Mouse (Mus musculus): ENCODE results near the gene Ablim1.

The Ablim1 gene

DNA sequence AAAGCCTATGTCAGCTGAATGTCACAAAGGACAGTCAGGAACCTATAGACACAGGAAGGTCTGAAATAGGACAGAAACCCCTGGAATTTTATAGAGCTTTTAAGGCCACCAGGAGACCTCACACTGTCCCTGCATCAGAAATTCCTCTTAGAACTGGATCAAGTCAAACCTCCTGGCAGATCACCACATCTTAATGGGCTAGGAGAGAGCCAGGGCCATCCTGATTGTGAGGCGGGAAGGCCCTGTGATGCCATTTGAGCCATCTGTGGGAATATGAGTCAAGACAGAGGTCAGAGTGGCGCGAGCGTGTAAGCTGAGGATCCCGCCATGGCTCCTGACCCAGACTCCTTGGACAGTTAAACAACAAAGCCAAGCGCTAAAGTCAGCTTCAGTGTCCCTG lies 133.4 kb downstream of the Ablim1 start:
- no peak for DNase-seq

DNA sequence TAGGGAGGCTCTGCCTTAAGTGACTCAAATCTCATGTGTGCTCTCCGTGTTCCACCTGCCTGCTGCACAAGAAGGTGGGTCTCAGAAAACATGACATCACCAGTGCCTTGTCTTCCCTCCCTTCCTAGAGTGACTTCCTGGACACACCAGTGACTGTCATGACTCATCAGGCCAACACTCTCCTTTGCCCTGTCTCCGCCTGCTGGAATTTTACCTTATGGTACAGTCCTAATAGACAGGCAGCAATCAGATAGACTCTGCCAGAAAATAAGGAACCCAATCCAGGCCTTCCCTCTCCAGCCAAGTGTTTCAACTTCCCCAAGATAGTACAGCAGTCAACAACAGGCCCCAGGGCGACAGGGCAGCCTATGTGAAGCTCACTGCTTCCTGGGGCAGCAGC lies 133.8 kb downstream of the Ablim1 start:
- DNase-seq: no peak

DNA sequence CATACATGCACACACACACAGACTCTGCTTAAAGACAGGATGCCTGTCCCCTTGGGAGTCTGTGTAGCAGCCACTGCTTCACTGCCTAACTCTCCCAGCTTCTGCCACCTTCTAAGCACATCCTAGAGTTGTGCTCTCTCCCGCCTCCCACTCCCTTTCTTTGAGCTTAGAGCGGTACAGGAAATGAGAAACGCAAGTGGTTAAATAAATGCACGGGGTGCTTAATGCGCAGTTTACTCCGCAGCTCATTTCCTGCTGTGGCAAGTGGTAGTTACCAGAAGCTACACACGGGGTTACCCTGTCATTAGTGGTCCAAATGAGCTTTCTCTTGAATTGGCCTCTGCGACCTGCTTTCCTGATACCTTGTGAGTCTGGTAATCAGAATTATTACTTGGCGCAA lies 134.4 kb downstream of the Ablim1 start:
- no peak for DNase-seq

DNA sequence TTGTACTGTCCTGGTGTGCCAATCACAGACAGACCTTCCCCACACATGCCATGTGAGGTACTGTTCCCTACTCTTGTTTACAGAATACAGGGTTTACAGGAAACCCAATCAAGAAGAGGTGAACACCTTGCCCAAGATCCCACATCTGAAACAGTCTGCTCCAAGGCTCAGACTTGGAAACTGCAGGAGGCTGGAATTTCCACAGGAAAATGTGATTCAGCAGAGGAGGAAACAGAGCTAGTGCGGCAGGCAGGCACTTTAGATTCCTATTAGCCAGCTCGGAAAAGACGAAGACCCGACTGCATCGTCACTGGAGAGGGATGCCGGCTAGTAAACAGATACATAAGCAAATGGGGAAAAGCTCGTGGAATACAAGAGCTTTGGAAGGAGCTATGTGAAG lies 135.4 kb downstream of the Ablim1 start:
- no peak for DNase-seq

DNA sequence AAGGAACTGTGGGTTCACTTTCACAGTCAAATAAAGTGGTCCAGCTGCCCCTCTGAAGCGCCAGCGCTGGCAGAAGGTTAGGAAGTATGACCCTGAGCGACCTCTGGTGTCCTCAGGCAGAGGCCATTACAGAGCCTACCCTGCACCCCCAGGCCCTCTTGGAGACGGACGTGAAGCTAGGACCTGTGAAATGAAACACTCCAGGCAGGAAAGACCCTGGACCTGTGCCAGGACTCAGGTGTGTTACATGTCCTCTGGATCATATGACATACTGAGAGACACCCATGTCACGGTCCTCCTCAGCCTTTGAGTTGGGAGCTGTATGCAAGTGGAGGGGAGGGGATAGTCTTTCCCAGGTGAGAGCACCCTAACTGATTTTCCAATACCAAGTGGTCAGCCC lies 137.4 kb downstream of the Ablim1 start:
- peak in 1 of 2 experiments; percentile 46 for DNase-seq

DNA sequence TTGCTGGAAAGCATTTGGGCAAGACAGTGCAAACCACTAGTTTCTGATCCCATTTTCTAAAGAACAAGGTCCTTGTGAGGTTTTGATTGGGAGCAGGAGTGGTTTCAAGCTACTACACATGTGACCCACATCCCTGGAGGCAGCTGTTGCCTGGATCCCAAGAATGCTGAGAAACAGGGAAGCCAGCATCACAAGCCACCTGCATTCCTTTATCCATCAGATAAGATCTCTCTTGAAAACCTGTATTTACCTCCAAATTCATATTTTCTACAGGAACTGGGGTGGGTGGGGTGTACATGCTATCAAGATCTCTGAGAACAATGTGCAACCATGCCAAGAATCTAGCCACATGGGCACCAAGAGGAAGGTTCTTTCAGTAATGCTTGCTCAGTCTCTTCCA lies 139.6 kb downstream of the Ablim1 start:
- DNase-seq: no peak

DNA sequence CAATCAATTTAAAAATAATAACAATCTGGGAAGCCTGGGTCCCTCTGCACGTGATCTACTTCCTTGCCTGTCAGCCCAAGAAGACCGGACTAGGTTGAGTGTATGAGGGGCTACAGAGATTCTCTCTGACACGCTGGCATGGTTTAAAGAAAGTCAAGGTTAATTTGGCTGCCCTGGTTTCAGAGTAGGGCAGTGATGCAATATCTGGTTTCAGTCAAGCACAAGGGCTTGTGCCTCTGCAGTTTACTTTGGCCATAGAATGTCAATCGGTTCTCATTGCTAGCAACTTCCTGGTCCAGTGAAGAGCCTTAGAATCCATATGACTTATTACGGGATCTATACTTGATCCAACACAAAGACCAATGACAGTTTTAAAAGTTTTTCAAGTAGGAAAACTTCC lies 140.2 kb downstream of the Ablim1 start:
- DNase-seq: peak; percentile 35 to 54

DNA sequence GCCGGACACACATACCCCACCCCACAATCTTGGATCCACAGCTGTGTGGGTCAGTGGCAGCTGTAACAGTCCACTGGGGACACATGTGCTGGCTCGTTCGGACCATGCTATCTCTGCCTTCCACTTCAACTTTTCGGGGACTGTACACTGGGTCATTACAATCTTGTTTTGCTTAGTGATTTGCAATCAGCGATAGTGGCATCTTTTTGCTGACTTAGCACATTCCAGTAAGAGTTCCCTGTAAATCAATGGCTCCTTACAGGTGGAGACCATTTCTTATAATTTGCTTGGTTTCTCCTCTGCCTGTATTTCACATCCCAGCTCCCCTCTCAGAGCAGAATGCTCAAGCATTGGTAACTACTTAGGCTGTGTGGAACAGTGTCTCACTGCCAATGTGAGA lies 140.7 kb downstream of the Ablim1 start:
- no peak for DNase-seq

DNA sequence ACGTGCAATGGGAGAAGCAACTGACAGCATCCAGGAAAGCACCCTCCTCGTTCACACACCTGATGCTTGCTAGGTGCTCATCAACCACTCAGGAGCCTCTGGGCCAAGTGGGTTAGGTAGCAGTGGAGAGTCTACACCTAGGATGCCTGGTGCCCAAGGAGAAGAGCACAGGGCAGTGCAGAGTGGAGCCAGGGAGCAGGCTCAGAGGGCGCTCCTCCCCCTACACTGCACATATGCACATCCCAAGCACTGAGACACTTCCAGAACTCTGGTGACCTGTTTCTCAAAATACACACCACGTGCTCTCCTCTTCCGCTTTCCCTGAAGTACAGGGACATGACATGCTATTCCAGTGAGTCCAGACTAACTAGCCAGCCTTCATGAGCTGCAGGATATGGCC lies 142.4 kb downstream of the Ablim1 start:
- DNase-seq: no peak

DNA sequence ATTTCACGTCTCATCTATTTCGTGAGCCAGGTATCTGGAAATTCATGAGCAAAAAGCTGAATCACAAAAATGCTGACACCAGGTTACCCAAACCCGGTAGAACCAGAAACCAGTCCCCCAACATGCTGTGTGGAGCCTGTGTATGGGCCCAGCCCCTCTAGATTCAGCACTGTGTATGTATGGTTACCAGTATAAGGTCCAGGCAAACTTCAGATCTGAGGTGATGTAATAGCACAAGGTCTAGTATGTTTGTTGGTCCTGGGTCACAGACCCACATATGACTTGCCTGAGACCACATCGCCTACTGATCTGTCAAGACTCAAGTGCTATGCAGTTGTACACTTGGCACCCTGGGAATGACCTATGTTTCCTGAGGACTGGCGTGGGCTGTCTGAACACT lies 143.8 kb downstream of the Ablim1 start:
- no peak for DNase-seq

DNA sequence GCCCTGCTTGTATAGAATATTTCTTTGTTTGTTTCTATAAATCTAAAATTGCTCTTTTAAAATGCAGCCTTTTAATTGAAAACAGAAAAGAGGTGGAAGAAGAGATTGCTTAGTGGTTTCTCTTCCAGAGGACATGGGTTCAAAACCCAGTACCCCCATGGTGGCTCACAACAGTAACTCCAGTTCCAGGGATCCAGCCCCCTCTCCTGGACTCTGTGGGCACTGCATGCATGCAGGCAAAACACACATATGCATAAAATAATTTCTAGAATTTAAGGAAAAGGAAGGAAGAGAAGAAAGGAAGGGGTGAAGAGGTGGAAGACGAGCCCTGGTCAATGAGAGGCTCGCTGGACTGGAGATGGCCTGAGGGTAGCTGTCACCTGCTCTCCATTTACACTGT lies 145.2 kb downstream of the Ablim1 start:
- DNase-seq: no peak

DNA sequence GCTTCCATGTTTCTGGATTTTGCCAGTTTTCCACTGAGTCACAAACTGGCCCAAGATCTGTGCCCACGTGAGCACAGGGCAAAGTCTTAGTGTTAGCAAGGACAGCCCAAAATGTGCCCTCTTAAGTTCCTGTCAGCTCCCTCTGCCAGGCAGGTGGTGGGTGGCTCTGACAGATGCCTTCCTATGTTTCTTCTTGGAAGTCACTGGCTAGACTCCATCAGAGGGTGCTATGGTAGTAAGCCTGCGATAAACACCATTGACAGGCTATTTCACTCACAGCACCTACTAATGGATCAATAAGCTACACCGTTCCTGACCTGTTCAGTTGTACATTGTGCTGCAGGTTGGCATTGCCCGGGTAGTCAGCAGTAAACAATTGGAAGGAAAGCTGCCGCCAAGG lies 147.0 kb downstream of the Ablim1 start:
- DNase-seq: no peak

DNA sequence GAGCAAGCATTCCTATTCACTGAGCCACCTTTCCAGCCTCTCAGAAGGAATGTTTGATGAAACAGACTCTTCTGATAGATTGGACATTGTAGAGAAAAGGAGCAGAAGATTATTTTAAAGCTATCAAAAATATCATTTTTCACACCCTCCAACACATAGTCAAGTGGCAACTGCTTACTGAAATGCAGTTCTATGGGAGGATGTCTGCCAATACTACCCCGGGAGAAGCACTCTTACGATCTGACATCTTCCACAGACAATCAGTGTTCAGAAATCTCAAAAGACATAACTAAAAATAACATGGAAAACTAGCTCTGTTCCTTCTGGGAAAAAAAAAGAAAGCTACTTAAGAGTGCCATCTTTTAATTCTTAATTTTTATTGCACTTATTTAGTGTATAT lies 149.8 kb downstream of the Ablim1 start:
- DNase-seq: no peak

DNA sequence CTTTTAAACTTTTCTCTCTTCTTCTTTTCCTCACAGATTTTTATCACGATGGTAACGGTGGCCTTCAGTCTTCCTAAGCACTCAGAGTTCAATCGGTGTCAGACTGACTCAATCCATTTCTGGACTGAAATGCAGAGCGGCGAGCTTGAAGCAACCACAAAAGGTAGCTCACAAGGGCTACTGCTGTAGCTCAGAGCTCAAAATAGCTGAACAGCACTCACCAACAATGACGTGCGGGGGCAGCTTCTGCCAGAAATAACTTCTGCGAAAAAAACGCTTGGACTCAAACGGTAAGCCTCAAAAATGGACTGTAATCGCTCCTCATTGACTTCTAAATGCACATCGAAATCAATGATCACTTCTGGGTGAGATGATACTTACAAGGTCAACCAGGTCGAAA lies 151.4 kb downstream of the Ablim1 start:
- no peak for DNase-seq

DNA sequence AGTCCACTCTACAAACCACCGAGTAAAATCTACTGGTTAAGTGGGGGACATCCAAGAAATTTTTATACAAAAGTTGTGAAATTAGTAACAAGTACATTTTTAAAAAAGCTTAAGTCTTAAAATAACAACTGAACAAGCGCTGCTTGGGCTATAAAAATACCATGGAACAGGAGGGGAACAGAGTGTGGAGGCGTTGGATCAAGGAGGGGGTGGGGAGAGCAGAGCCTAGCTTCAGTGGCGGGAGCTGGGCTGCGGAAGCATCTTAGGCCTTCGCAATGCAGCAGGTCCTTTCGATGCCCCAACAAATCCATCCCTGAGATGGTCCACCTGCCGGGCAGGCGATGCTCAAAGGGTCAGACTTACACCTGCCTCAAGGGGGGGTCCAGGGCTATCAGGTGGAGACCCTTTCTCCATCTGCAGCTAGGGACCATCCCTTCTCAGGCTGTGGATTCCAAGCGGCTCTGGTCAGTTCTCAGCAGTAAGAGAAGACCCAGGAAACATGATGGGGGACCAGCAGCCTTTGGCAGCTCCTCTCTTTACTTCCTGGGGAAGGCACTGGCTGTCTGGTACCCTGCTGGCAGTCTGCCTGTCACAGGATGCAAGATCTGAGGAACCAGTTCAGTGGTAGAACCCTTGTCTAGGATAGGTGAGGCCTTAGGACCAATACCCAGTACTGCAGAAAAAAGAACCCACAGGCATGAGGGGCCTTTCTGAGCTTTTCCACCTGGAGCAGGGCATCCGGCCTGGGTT lies 152.6 kb downstream of the Ablim1 start:
- no peak for DNase-seq

DNA sequence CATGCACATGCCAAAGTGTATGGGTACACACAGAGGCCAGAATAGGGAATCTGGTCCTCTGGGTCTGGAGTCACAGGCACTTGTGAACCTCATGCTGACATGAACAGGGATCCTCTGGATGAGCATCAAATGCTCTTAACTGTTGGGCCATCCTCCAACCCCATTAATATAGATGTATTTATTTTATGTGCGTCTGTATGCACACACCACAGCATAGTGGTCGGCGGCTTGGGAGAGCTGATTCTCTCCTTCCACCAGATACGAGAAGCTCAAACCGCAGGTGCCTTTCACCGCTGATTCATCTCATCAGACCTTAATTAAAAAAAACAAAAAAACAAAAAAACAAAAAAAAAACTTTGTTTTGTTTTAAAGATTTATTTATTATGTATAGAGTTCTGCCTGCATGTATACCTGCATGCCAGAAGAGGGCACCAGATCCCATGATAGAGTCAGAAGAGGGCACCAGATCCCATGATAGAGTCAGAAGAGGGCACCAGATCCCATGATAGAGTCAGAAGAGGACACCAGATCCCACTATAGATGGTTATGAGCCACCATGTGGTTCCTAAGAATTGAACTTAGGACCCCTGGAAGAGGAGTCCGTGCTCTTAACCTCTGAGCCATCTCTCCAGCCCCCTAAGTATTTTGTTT lies 153.6 kb downstream of the Ablim1 start:
- peak; percentile 54 to 71 for DNase-seq

DNA sequence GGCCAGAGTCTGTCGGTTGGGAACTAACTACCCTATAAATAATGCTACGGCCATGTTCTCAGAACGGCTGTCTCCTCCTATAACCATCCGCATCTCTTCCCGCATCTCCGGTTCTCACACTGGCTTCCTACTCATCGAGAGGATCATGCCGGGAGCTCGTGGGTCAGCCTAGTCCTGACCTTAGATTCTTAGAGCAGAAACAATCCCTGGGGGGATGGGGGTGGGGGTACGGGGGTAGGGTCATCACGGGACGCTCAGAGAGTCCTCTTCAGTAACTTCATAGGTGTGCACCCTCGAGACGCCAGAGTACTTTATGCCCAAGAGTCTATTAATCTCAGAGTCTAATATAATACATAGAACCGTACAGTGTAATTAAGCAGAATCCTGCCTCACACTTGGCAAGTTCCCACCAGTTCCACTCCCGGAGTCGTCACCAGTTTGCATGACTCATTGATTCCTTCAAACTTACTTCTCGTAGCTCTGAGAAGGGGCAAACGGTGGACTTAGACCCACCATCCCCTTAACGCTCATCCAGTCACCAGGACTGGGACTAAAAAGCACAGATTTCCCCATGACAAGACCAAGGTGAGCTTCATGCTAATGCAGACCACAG lies 156.9 kb downstream of the Ablim1 start:
- DNase-seq: no peak

DNA sequence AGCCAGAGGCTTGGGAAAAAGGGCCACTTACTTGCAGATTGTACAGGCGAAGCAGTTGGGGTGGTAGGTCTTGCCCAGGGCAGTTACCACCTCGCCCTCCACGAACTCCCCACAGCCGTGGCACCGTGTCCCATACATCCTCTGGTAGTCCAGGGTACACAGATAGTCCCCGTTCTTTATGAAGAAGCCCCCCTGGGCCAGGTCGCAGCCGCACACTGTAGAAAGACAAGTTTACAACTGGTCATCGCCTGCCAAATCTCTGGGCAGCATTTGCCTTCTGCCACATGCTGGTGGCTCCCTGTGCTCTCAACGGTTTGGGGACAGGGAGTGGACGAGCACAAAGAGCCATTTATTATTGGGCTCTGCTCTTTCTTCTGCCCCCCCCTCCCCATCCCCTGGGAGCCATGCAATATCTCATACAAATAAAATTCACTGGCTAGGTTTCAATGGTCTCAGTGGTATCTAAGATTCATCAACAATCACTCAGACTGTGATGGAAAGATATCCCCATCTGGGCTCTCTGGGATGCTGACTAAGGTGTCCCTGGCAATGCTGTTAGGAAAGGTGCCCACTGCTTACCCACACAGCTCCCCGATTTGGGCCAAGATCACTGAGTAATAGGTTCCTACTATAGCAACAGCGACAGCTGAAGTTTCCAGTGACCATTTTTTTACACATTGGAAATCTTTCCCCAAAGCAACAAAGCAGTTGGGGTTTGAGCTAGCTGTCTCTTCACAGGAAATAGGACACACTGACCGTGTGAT lies 159.4 kb downstream of the Ablim1 start:
- no peak for DNase-seq

DNA sequence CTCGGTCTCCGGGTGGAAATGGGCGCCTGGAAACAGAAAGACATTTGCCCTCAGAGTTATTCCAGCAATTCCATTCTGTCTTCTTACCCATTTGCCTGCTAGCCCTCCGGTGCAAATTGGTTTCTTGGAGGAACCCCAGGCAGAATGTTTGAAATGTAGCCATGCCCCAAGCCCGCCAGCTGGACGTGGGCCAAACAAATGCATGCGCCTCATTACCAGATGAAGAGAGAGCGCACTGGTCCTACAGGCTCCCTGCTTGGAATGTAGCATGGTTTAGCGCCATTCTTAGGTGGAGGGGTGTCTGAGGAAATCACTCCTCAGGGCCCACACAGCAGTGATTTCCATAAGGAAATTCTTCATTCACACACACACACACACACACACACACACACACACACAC lies 162.4 kb downstream of the Ablim1 start:
- peak; percentile 43 to 56 for DNase-seq

DNA sequence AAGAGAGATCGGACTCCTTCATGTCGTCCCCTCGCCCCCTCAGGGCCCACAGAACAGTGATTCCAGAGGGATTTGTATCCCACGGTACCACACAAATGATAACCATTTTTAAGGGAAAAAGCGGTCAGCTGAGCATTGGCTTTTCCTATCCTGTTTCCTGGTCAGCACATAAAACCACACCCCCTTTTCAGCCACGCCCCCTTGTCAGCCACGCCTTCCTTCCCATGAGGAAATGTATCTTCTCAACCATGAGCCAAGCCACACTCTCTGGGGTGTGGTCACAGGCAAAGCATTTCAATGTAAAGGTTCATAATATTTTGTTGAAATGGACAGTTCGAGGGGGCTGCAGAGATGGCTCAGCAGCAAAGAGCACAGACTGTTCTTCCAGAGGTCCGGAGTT lies 163.2 kb downstream of the Ablim1 start:
- no peak for DNase-seq

DNA sequence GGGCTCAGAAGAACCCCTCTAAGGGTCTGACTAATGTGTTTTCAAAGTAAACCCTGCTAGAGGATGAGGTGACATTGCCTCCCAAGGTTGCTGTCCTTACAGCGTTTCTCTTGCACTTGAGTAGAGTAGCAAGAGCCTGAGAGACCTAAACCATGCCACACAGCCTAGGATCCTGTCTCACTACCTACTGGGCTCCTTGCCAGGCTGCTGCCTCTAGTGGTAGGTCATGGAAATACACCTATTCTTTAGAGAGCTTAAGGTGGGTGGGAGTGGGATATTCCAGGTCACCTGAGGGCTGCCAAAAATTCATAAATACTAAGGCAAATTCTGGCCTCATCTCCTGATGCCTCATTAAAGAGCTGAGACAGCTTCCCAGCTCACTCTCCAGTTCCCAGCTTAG lies 164.4 kb downstream of the Ablim1 start:
- DNase-seq: peak in 1 of 2 experiments; percentile 56

DNA sequence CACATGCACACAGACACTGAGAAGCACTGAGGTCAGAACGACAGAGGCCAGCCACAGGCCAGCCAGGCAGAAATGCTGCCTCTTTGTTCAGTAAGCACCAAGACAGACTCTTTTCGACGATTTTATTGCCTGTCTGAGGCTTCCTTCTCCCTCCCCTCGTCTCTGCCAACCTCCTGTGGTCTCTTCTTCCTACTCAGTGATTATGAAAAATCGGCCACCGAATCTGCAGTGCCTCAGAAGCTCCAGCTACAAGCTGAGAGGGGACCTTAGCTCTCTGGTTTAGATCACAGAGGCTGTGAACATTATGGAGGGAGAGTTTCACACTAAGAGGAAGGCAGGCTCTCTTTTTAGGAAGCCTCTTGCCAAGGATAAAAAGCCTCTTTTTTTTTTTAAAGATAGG lies 167.0 kb downstream of the Ablim1 start:
- no peak for DNase-seq

DNA sequence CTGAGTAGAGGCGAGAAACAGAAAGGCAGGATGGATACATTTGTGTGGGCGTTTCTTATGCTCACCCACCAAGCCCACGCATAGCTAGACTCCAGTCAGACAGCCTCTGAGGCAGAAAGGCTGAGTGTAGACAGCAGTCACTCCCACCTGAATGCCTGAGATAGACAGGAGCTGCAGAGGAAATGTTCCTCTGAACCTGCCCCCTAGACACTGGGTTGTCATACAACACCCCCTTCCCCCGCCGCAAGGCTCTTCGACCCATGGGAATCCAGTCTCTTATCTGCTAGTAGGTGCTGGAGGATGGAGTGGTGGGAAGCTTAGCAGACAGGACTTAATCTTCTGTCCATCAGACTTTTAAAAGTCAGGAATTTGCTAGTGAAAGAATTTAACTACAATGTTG lies 167.8 kb downstream of the Ablim1 start:
- no peak for DNase-seq

DNA sequence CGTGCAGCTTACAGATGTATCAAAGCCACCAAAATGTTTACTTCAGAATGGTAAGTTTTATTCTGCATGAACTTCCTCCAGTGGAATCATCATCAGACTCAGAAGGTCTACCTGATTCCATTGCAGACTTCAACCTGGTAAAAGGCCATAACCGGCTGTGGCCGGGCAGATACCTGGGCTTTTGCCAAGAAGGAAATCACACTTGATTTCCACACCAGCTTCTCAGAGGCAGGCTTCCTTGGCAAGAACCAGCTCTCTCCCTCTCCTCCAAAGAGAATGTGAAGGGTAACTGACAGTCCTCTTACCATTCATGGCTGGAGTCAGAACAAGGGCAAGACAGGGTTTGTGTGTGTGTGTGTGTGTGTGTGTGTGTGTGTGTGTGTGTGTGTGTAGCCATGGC lies 171.1 kb downstream of the Ablim1 start:
- peak in 1 of 2 experiments; percentile 47 for DNase-seq
